Mouse (Mus musculus): ENCODE measurements around the gene Poldip3. TPM values are rescaled to one million over a fixed set of nuclear protein-coding genes. Genes with fewer than 3 reads are reported as not detected.

The Poldip3 gene
- polyA plus RNA-seq, 1 experiment: 219 TPM

DNA sequence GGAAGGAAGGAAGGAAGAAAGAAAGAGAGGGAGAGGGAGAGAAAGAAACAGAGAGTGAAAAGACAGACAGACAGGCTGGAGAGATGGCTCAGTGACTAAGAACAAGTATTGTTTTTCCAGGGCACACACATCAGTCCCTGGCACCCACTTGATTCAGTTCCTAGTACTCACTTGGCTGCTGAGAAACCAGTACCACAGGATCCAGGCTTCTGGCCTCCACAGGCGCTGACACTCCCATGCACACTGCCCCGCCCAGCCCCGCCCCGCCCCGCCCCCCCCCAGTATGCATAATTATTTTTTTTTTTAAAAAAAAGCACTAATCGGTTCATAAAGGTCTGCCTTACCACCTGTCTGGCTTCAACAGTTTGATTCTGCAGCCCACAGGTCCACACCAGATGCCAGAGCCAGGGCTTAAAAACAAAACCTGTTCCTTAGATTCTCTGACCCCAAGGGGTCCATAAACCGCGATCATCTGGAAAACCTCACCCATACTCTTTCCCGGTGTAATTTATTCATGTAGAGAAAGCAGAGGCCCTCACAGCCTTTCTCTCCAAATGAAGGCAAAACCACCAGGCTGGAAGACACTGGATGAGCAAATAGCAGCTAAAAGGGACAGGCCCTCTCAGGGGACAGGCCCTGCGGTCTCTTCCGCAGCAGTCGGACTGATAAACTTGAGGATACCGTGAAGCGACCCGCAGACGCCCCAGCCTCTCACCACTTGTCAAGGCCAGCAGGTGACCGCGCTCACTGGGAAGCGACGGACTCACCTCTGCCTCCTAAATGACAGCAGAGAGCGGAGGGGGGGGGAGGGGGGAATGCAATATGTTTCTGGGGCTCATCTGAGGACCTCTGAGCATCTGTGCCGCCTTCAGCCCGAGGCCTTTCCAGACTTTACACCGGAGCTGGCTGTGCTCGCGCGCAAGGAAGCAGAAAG, 60.4 kb downstream of the Poldip3 start:
- no peak for TF ChIP-seq GATA1 (IDR thresholded peaks at IDR 0.05; ENCODE audit: low read length)

GRCm38 (mm10) chr15:83086636-83087328, 62.4 kb downstream of the Poldip3 start:
- no peak for TF ChIP-seq GATA1 (IDR thresholded peaks at IDR 0.05; ENCODE audit: low read length)

DNA sequence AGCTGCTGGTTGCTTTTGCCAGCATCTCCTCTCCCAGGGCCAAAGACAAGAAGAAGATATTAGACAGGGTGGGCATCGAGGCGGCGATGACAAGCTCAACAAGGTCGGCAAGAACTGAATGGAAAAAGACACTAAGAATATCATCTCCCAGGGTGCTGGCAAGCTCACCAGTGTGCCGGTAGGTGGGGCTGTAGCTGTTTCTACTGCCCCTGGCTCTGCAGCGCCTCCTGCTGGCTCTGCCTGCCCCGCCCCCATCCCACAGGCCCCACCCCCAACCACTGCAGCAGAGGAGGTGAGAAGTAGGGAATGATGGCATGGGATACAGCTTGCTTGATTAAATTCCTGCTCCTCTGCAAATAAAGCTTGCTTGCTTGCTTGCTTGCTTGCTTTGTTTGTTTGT, 63.3 kb downstream of the Poldip3 start:
- no peak for TF ChIP-seq GATA1 (IDR thresholded peaks at IDR 0.05; ENCODE audit: low read length)

DNA sequence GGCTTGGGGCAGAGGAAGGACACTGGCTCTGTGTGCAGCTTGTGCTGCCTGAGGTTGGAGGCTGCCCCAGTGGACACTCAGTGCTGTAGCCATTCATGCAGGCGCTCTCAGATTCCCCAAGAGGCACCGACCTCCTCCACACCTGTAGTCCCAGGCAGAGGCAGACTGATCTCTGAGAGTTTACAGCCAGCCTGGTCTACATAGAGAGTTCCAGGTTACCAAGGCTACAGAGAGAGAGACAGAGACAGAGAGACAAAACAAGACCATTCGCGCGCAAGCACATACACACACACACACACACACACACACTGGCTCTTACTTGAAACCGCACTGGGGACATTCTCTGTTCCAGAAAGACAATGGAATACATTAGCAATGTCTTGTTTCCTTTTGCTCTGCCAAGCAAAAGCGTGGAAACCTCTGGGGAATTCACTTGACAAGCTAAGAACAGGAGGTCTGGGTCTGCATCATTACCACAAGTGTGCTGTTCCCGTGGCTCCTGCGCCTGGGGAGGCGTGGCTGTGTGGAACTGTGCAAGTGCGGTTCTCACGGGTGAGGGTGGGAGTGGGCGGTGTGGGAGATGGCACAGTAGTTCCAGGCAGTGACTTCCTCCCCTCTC, 65.1 kb downstream of the Poldip3 start:
- no peak for TF ChIP-seq GATA1 (IDR thresholded peaks at IDR 0.05; ENCODE audit: low read length)

- no peak for TF ChIP-seq GATA1 (IDR thresholded peaks at IDR 0.05; ENCODE audit: low read length)
Observed at GRCm38 (mm10) chr15:83083530-83083929, 65.7 kb downstream of the Poldip3 start.

Other genes with a start within 250 kb of the Poldip3 start
- 23.2 and 23.5 TPM in 2 replicates for gene Tcf20, start 161.5 kb downstream of the Poldip3 start, polyA plus RNA-seq (2012)
- not detected in 2 replicates for gene Nfam1, start 116.1 kb downstream of the Poldip3 start, polyA plus RNA-seq (2012)
- 3.1 and 3.2 TPM in 2 replicates for gene Serhl, start 59.9 kb downstream of the Poldip3 start, polyA plus RNA-seq (2012)
- gene Rrp7a, start 26.6 kb downstream of the Poldip3 start, polyA plus RNA-seq (2012): 52.6 and 161 TPM in 2 replicates
- gene Cyb5r3, start 23.2 kb upstream of the Poldip3 start, polyA plus RNA-seq (2012): 145 and 200 TPM in 2 replicates
- not detected in 2 replicates for gene A4galt, start 102.4 kb upstream of the Poldip3 start, polyA plus RNA-seq (2012)
- 7.3 and 7.7 TPM in 2 replicates for gene Arfgap3, start 200.9 kb upstream of the Poldip3 start, polyA plus RNA-seq (2012)